Mouse (Mus musculus): ENCODE measurements around the gene Slc22a15. TPM values are rescaled to one million over a fixed set of nuclear protein-coding genes. Genes with fewer than 3 reads are reported as not detected.

Slc22a15 gene
- 4.5 and 5.3 TPM in 2 replicates for polyA plus RNA-seq (2015; fragmentation: Nextera tagmentation; extraction: Ambion mirVana)

DNA sequence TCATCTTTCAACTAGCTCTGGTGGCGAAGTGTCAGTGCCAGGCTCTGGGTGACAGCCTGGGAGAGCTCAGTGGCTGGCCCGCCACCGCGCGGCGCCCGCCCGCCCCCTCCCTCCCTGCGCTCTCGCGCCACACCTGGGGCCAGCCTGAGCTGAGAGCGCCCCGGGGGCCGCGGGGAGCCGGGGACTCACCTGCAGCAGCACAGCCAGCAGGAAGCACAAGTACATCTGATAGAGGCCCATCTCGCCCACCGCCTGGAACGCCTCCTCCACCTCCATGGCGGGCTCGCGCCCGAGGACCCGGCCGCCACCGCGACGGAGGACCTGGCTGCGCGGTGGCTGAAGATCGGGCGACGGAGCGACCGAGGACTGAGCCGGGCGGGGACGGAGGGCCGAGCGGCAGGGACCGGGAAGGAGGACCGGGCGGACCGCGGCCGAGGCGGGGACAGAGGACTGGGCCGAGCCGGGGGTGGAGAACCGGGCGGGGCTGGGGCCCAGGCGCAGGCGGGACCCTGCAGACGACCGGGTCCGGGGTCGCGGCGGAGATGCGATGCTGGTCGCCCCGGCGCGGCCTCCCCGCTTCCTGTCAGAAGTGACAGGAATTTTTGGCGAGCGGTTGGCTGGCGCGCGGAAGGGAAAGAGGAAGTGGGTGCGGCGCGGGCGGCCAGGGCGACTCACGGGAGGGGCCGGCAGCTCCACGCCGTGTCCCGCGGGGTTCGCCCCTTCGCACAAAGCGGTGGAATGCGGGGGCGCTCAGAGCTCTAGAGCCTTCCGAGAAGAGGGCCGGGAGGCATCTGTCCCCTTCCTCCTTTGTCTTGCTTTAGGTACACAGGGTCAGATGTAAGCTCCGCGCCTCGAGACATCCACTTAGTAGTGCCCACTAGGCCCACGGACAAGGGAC is at the start of gene Slc22a15:
Gene Slc22a15 (minus strand): TSS at position 611 of the 898 bp plus-strand sequence.
- Histone ChIP-seq H3K27ac (replicated peaks) (peak within 1 kb of the TSS; percentile 87), H3K4me2 (replicated peaks) (peak within 1 kb of the TSS; percentile 78), H3K4me3 (peak within 1 kb of the TSS; percentile 69), H3K36me3 (no peaks in the 10 kb centered on the region), H3K9me3 (no peaks in the 10 kb centered on the region), H3K9ac (replicated peaks) (peak within 1 kb of the TSS; percentile 79), H3K4me1 (peaks cover 17% of the 10 kb centered on the region), H3K27me3 (no peaks in the 10 kb centered on the region)
- WGBS = 1% methylated on average over 84 of the region's 92 CpGs
- peak; percentile 86 for ATAC-seq (replicated peaks)

- H3K27me3 ChIP-seq = no peaks in the 10 kb centered on the region
- no peak overlapping the region for H3K9ac ChIP-seq (replicated peaks)
- ATAC-seq (replicated peaks) = peak; percentile 59
- peak overlapping the region; percentile 55; the same call in 1 of the 2 replicates for H3K27ac ChIP-seq (replicated peaks)
- H3K4me2 ChIP-seq (replicated peaks) = no peak overlapping the region
- no peaks in the 10 kb centered on the region for H3K36me3 ChIP-seq
- H3K4me3 ChIP-seq = no peak overlapping the region
- WGBS = 25% methylated on average over 3 of the region's 3 CpGs
- no peaks in the 10 kb centered on the region for H3K9me3 ChIP-seq
- peaks cover 24% of the 10 kb centered on the region for H3K4me1 ChIP-seq
These were observed 42.7 kb upstream of the Slc22a15 start for GRCm38 (mm10) chr3:101966825-101967558.

GRCm38 (mm10) chr3:101964352-101964751 is 40.1 kb upstream of the Slc22a15 start:
- 16% methylated on average over 7 of the region's 7 CpGs for WGBS

DNA sequence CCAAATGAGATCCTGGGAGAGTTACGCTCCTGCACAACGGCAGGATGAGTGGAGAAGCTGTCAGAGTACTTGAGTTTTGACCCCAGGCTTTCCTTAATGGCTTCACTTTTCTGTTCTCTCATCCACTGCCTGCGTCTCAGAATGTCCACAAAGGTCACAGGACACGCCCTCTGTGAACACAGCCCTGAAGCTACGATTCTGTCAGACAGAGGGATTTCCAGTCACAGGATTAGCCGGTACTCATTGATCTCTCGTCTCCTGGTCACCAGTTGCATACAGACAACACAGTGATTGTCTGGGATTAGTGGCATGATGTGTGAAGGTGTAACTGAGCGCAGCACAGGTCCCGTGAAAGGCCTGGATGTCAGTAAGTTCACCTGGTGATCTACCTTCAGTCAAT is 39.2 kb upstream of the Slc22a15 start:
- no peak for ATAC-seq (replicated peaks)
- Histone ChIP-seq H3K9ac (replicated peaks) (no peak overlapping the region), H3K27me3 (no peaks in the 10 kb centered on the region), H3K4me2 (replicated peaks) (no peak overlapping the region), H3K9me3 (no peaks in the 10 kb centered on the region), H3K4me3 (no peak overlapping the region), H3K27ac (replicated peaks) (no peak overlapping the region), H3K4me1 (peaks cover 46% of the 10 kb centered on the region), H3K36me3 (no peaks in the 10 kb centered on the region)
- 28% methylated on average over 9 of the region's 9 CpGs for WGBS

More at GRCm38 (mm10) chr3:101964352-101964751, 40.1 kb upstream of the Slc22a15 start:
- no peaks in the 10 kb centered on the region for H3K9me3 ChIP-seq
- no peak overlapping the region for H3K4me3 ChIP-seq
- H3K4me2 ChIP-seq (replicated peaks) = no peak overlapping the region
- H3K27ac ChIP-seq (replicated peaks) = no peak overlapping the region
- no peak overlapping the region for H3K9ac ChIP-seq (replicated peaks)
- no peaks in the 10 kb centered on the region for H3K36me3 ChIP-seq
- H3K4me1 ChIP-seq = peaks cover 44% of the 10 kb centered on the region
- no peaks in the 10 kb centered on the region for H3K27me3 ChIP-seq
- no peak for ATAC-seq (replicated peaks)

DNA sequence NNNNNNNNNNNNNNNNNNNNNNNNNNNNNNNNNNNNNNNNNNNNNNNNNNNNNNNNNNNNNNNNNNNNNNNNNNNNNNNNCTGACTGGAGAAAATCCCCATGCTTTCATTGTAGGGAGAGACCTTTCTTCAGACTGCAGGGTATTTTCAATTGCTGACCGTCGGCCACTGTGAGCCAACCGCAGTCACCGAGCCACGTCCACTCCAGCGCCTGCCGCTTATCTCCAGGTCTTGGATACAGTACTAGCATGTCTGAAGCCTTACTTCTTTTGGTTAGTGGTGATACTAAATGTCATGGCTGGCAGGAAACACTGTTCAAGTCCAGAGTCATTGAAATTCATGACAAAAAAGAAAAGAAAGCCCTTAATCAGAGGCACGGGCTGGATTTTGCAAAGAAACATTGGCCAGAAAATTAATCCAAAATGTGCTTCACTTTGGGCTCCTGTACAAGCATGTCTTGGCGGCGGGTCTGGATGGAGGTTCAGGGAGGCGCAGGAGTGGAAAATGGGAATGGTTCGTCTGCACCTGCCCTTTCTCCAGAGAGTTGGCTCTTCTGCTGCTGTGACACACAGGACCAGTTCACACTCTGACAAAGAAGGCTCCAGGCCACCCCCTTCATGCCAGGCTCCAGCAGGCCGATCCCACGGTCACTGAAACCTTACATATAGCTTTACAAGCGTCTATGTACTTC is 37.0 kb upstream of the Slc22a15 start:
- Histone ChIP-seq H3K4me1 (peaks cover 38% of the 10 kb centered on the region), H3K4me3 (no peak overlapping the region), H3K4me2 (replicated peaks) (no peak overlapping the region), H3K36me3 (no peaks in the 10 kb centered on the region), H3K9ac (replicated peaks) (no peak overlapping the region), H3K27me3 (no peaks in the 10 kb centered on the region), H3K9me3 (no peaks in the 10 kb centered on the region), H3K27ac (replicated peaks) (no peak overlapping the region)
- 75% methylated on average over 15 of the region's 15 CpGs for WGBS
- ATAC-seq (replicated peaks) = no peak

- H3K4me1 ChIP-seq = peaks cover 27% of the 10 kb centered on the region
- no peak overlapping the region for H3K9ac ChIP-seq (replicated peaks)
- H3K9me3 ChIP-seq = no peaks in the 10 kb centered on the region
- no peaks in the 10 kb centered on the region for H3K36me3 ChIP-seq
- H3K4me2 ChIP-seq (replicated peaks) = no peak overlapping the region
- WGBS = 87% methylated on average over 3 of the region's 3 CpGs
- no peak overlapping the region for H3K4me3 ChIP-seq
- H3K27ac ChIP-seq (replicated peaks) = no peak overlapping the region
- ATAC-seq (replicated peaks) = no peak
- H3K27me3 ChIP-seq = no peaks in the 10 kb centered on the region
These were observed 33.8 kb upstream of the Slc22a15 start for GRCm38 (mm10) chr3:101958047-101958446.

DNA sequence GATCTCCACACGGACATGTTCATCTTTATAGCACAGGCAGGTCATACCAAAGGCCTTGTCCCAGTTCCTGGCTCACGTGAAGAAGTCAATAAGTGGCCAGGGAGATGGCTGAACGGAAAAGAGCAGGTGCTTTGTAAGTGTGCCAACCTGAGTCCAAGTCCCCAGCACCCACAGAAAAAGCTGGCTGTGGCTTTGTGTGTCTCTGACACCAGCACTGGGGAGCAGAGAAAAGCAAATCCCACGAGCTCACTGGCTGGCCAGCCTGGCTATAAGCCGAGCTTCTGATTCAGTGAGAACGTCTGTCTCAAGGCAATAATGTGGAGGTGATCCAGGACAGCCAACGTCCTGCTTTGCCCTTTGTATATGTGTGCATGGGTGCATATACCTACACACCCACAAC is 29.3 kb upstream of the Slc22a15 start:
- Histone ChIP-seq H3K27me3 (no peaks in the 10 kb centered on the region), H3K4me3 (no peak overlapping the region), H3K4me1 (peaks cover 5% of the 10 kb centered on the region; the same call in 1 of the 2 replicates), H3K4me2 (replicated peaks) (no peak overlapping the region), H3K36me3 (no peaks in the 10 kb centered on the region), H3K9ac (replicated peaks) (no peak overlapping the region), H3K27ac (replicated peaks) (no peak overlapping the region), H3K9me3 (no peaks in the 10 kb centered on the region)
- ATAC-seq (replicated peaks) = no peak
- WGBS = 50% methylated on average over 7 of the region's 7 CpGs

DNA sequence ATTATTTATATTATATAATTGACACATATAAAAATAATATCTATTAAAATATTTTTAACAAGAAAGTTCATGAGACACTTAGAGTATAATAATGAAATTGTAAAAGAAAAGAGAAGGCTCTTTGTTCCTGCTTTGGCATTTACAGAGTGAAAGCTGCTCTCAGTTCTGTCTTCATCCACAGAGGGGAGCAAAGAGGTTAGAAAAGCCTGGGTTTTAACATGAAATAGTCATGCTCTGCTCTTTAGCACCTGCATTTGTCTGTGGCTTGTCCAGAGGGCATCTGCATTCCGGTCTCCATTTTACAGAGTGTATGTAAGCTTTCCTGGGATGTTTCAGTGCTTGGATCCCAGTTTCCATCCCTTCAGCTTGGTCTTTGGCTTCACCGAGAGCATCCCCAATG is 28.3 kb upstream of the Slc22a15 start:
- Histone ChIP-seq H3K4me1 (peaks cover 5% of the 10 kb centered on the region; the same call in 1 of the 2 replicates), H3K4me2 (replicated peaks) (no peak overlapping the region), H3K27me3 (no peaks in the 10 kb centered on the region), H3K9ac (replicated peaks) (no peak overlapping the region), H3K4me3 (no peak overlapping the region), H3K9me3 (no peaks in the 10 kb centered on the region), H3K36me3 (no peaks in the 10 kb centered on the region), H3K27ac (replicated peaks) (no peak overlapping the region)
- ATAC-seq (replicated peaks) = 0 out of 2 replicates have a peak, but pooled peaks have one; percentile 43
- WGBS = 98% methylated on average over 2 of the region's 2 CpGs

GRCm38 (mm10) chr3:101948572-101948971 is 24.3 kb upstream of the Slc22a15 start:
- no peaks in the 10 kb centered on the region for H3K9me3 ChIP-seq
- no peak overlapping the region for H3K27ac ChIP-seq (replicated peaks)
- H3K27me3 ChIP-seq = no peaks in the 10 kb centered on the region
- no peak for ATAC-seq (replicated peaks)
- H3K4me1 ChIP-seq = peaks cover 4% of the 10 kb centered on the region; the same call in 1 of the 2 replicates
- H3K4me2 ChIP-seq (replicated peaks) = no peak overlapping the region
- WGBS = 75% methylated on average over 3 of the region's 3 CpGs
- H3K36me3 ChIP-seq = no peaks in the 10 kb centered on the region
- H3K4me3 ChIP-seq = no peak overlapping the region
- H3K9ac ChIP-seq (replicated peaks) = no peak overlapping the region

- Histone ChIP-seq H3K27me3 (no peaks in the 10 kb centered on the region), H3K9me3 (no peaks in the 10 kb centered on the region), H3K27ac (replicated peaks) (no peak overlapping the region), H3K4me3 (no peak overlapping the region), H3K9ac (replicated peaks) (no peak overlapping the region), H3K36me3 (no peaks in the 10 kb centered on the region), H3K4me1 (no peaks in the 10 kb centered on the region), H3K4me2 (replicated peaks) (no peak overlapping the region)
- ATAC-seq (replicated peaks) = no peak
- 89% methylated on average over 4 of the region's 4 CpGs for WGBS
These were observed 23.0 kb upstream of the Slc22a15 start for GRCm38 (mm10) chr3:101947250-101947649.

GRCm38 (mm10) chr3:101945257-101945656 is 21.0 kb upstream of the Slc22a15 start:
- Histone ChIP-seq H3K27me3 (no peaks in the 10 kb centered on the region), H3K9ac (replicated peaks) (no peak overlapping the region), H3K36me3 (no peaks in the 10 kb centered on the region), H3K4me2 (replicated peaks) (no peak overlapping the region), H3K4me3 (no peak overlapping the region), H3K27ac (replicated peaks) (no peak overlapping the region), H3K9me3 (no peaks in the 10 kb centered on the region), H3K4me1 (no peaks in the 10 kb centered on the region)
- ATAC-seq (replicated peaks) = no peak
- 60% methylated on average over 5 of the region's 5 CpGs for WGBS
